Mouse (Mus musculus): ENCODE results near the gene Nanos2. TPM values are rescaled to one million over a fixed set of nuclear protein-coding genes. Genes with fewer than 3 reads are reported as not detected.

The Nanos2 gene
- polyA plus RNA-seq, 1 experiment from 2014 or later: not detected

GRCm38 (mm10) chr7:19029084-19029653 is 42.0 kb downstream of the Nanos2 start:
- H3K27ac ChIP-seq (replicated peaks; ENCODE audit: low read depth, low read length): no peak overlapping the region
- no peaks in the 10 kb centered on the region for H3K9me3 ChIP-seq (ENCODE audit: control insufficient read depth, low read length)
- H3K9ac ChIP-seq (ENCODE audit: low read depth, low read length): no peak overlapping the region
- 76% methylated on average over 5 of the region's 6 CpGs for WGBS
- peaks cover 11% of the 10 kb centered on the region; the same call in 1 of the 2 replicates for H3K4me1 ChIP-seq (ENCODE audit: control insufficient read depth, insufficient read depth, low read length)
- ATAC-seq (ENCODE audit: low read depth) (peak; percentile 47), DNase-seq (ENCODE audit: low spot score) (peak; percentile 41)
- H3K36me3 ChIP-seq (ENCODE audit: control insufficient read depth, insufficient read depth, low read length): peaks cover 52% of the 10 kb centered on the region
- H3K4me3 ChIP-seq (ENCODE audit: low read depth, low read length): no peak overlapping the region
- no peak overlapping the region for H3K4me2 ChIP-seq (ENCODE audit: low read depth, low read length)
- H3K27me3 ChIP-seq (replicated peaks; ENCODE audit: control insufficient read depth, insufficient read depth, low read length): no peaks in the 10 kb centered on the region

DNA sequence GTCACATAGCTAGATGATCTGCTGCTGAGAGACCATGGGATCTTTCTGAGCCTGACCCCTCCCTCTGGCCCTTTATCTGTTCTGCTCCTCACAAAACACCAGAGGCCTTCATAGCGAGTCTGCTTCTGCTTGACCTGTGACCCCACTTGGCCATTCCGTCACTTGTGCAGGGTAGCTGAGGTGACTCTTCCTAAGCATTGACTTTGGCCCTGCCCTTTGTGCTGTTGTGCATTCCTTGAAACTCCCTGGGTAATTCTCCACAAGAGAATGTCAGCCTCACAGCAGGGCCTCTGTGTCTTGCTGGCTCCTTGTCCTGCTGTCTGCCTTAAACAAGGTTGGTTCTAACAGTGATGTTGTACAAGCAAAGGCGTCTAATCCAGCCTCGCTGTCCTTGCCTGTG is 44.4 kb downstream of the Nanos2 start:
- Histone ChIP-seq H3K4me2 (ENCODE audit: low read depth, low read length) (no peak overlapping the region), H3K27me3 (replicated peaks; ENCODE audit: control insufficient read depth, insufficient read depth, low read length) (no peaks in the 10 kb centered on the region), H3K36me3 (ENCODE audit: control insufficient read depth, insufficient read depth, low read length) (peaks cover 77% of the 10 kb centered on the region), H3K4me3 (ENCODE audit: low read depth, low read length) (no peak overlapping the region), H3K9ac (ENCODE audit: low read depth, low read length) (no peak overlapping the region), H3K9me3 (ENCODE audit: control insufficient read depth, low read length) (no peaks in the 10 kb centered on the region), H3K4me1 (ENCODE audit: control insufficient read depth, insufficient read depth, low read length) (no peaks in the 10 kb centered on the region), H3K27ac (replicated peaks; ENCODE audit: low read depth, low read length) (no peak overlapping the region)
- 63% methylated on average over 4 of the region's 4 CpGs for WGBS
- ATAC-seq (ENCODE audit: low read depth) (no peak), DNase-seq (ENCODE audit: low spot score) (no peak)

Other genes starting within 250 kb of the Nanos2 start
- gene Psg19, start 188.9 kb upstream of the Nanos2 start, polyA plus RNA-seq (2014; fragmentation: Nextera tagmentation; extraction: Ambion mirVana): not detected in 2 replicates
- gene Psg17, start 165.8 kb upstream of the Nanos2 start, polyA plus RNA-seq (2014; fragmentation: Nextera tagmentation; extraction: Ambion mirVana): 0.10 TPM in 1 of 2 replicates, not detected in the other
- gene Mill2, start 147.4 kb upstream of the Nanos2 start, polyA plus RNA-seq (2014; fragmentation: Nextera tagmentation; extraction: Ambion mirVana): 0.52 and 0.58 TPM in 2 replicates
- gene Pglyrp1, start 116.1 kb upstream of the Nanos2 start, polyA plus RNA-seq (2014; fragmentation: Nextera tagmentation; extraction: Ambion mirVana): 5.3 and 10.0 TPM in 2 replicates
- gene Ccdc61, start 77.0 kb upstream of the Nanos2 start, polyA plus RNA-seq (2014; fragmentation: Nextera tagmentation; extraction: Ambion mirVana): 19.4 and 22.5 TPM in 2 replicates
- 0.79 and 0.81 TPM in 2 replicates for gene Nova2, start 61.5 kb upstream of the Nanos2 start, polyA plus RNA-seq (2014; fragmentation: Nextera tagmentation; extraction: Ambion mirVana)
- gene Mypop, start 3.8 kb downstream of the Nanos2 start, polyA plus RNA-seq (2014; fragmentation: Nextera tagmentation; extraction: Ambion mirVana): 4.0 and 4.2 TPM in 2 replicates
- 26.6 and 27.4 TPM in 2 replicates for gene Irf2bp1, start 16.6 kb downstream of the Nanos2 start, polyA plus RNA-seq (2014; fragmentation: Nextera tagmentation; extraction: Ambion mirVana)
- 0.56 and 1.6 TPM in 2 replicates for gene Foxa3, start 36.1 kb downstream of the Nanos2 start, polyA plus RNA-seq (2014; fragmentation: Nextera tagmentation; extraction: Ambion mirVana)
- 23.6 and 23.8 TPM in 2 replicates for gene Sympk, start 37.0 kb downstream of the Nanos2 start, polyA plus RNA-seq (2014; fragmentation: Nextera tagmentation; extraction: Ambion mirVana)
- gene Rsph6a, start 67.3 kb downstream of the Nanos2 start, polyA plus RNA-seq (2014; fragmentation: Nextera tagmentation; extraction: Ambion mirVana): not detected in 2 replicates
- 20.2 and 22.6 TPM in 2 replicates for gene Dmwd, start 88.8 kb downstream of the Nanos2 start, polyA plus RNA-seq (2014; fragmentation: Nextera tagmentation; extraction: Ambion mirVana)
- 43.3 and 58.2 TPM in 2 replicates for gene Dmpk, start 96.4 kb downstream of the Nanos2 start, polyA plus RNA-seq (2014; fragmentation: Nextera tagmentation; extraction: Ambion mirVana)
- 13.4 and 16.3 TPM in 2 replicates for gene Six5, start 107.2 kb downstream of the Nanos2 start, polyA plus RNA-seq (2014; fragmentation: Nextera tagmentation; extraction: Ambion mirVana)
- gene Gm4969, start 131.0 kb downstream of the Nanos2 start, polyA plus RNA-seq (2014; fragmentation: Nextera tagmentation; extraction: Ambion mirVana): 1.7 and 2.6 TPM in 2 replicates
- gene Fbxo46, start 132.5 kb downstream of the Nanos2 start, polyA plus RNA-seq (2014; fragmentation: Nextera tagmentation; extraction: Ambion mirVana): 9.1 and 9.2 TPM in 2 replicates
- 11.1 and 13.2 TPM in 2 replicates for gene Qpctl, start 161.9 kb downstream of the Nanos2 start, polyA plus RNA-seq (2014; fragmentation: Nextera tagmentation; extraction: Ambion mirVana)
- 130 and 131 TPM in 2 replicates for gene Snrpd2, start 162.3 kb downstream of the Nanos2 start, polyA plus RNA-seq (2014; fragmentation: Nextera tagmentation; extraction: Ambion mirVana)
- gene Gipr, start 178.7 kb downstream of the Nanos2 start, polyA plus RNA-seq (2014; fragmentation: Nextera tagmentation; extraction: Ambion mirVana): 0.37 and 0.60 TPM in 2 replicates
- 3.6 and 4.2 TPM in 2 replicates for gene Eml2, start 189.0 kb downstream of the Nanos2 start, polyA plus RNA-seq (2014; fragmentation: Nextera tagmentation; extraction: Ambion mirVana)
- gene Gpr4, start 225.1 kb downstream of the Nanos2 start, polyA plus RNA-seq (2014; fragmentation: Nextera tagmentation; extraction: Ambion mirVana): 1.7 and 2.3 TPM in 2 replicates
- 29.7 and 30.2 TPM in 2 replicates for gene Opa3, start 240.9 kb downstream of the Nanos2 start, polyA plus RNA-seq (2014; fragmentation: Nextera tagmentation; extraction: Ambion mirVana)

Data from embryonic facial prominence, embryonic 14.5 days (tissue).